Mouse (Mus musculus) limb, embryonic 11.5 days (tissue): ENCODE measurements around the gene C87436. TPM values are rescaled to one million over a fixed set of nuclear protein-coding genes. Genes with fewer than 3 reads are reported as not detected.

Experiments
- ATAC-seq: fragments of 200-750 bp; cut with Nextera tagmentation; 2 replicates; pipeline ENCODE4 v1.8.0; 2017; ENCODE audit warnings: low read depth; ENCODE audit not compliant: insufficient number of reproducible peaks, low FRiP score, low TSS enrichment
- DNase-seq: peaks from one replicate; pipeline ENCODE4 v3.0.0-alpha.2; 2015; ENCODE audit warnings: low spot score
- H3K27ac ChIP-seq: fragments of 300-500 bp; sonication (generic); replicated peaks from 2 replicates; pipeline ENCODE4 v1.5.1; 2014; ENCODE audit warnings: low read depth, mild to moderate bottlenecking, low read length
- H3K27me3 ChIP-seq: fragments of 300-500 bp; sonication (generic); 2 replicates; pipeline ENCODE4 v1.6.1; 2014; ENCODE audit warnings: mild to moderate bottlenecking, low read length, mixed read lengths; ENCODE audit not compliant: control insufficient read depth, insufficient read depth
- H3K36me3 ChIP-seq: fragments of 300-500 bp; sonication (generic); 2 replicates; pipeline ENCODE4 v1.6.1; 2014; ENCODE audit warnings: mild to moderate bottlenecking, low read length, moderate library complexity, mixed read lengths; ENCODE audit not compliant: control insufficient read depth, insufficient read depth
- H3K4me1 ChIP-seq: fragments of 300-500 bp; sonication (generic); 2 replicates; pipeline ENCODE4 v1.6.1; 2014; ENCODE audit warnings: low read length, mixed read lengths; ENCODE audit not compliant: control insufficient read depth, insufficient read depth
- H3K4me2 ChIP-seq: fragments of 300-500 bp; sonication (generic); 2 replicates; pipeline ENCODE4 v1.6.1; 2014; ENCODE audit warnings: low read depth, mild to moderate bottlenecking, moderate library complexity; ENCODE audit not compliant: severe bottlenecking
- H3K4me3 ChIP-seq: fragments of 300-500 bp; sonication (generic); 2 replicates; pipeline ENCODE4 v1.5.1; 2014; ENCODE audit warnings: low read depth, low read length
- H3K9ac ChIP-seq: fragments of 300-500 bp; sonication (generic); 2 replicates; pipeline ENCODE4 v1.6.1; 2014; ENCODE audit warnings: mild to moderate bottlenecking, low read length
- H3K9me3 ChIP-seq: fragments of 300-500 bp; sonication (generic); 2 replicates; pipeline ENCODE4 v1.6.1; 2016; ENCODE audit warnings: low read length; ENCODE audit not compliant: control insufficient read depth
- WGBS: fragments of 180-500 bp; shearing (Covaris S2); extraction: QIAGEN DNeasy Blood & Tissue Kit; methylation state at CpG from one replicate; pipeline ENCODE4 v1.1.7; 2014; 5-methylcytosine and 5-hydroxymethylcytosine counted together
- polyA plus RNA-seq: library from polyadenylated mRNA; unstranded; fragments of >200 nt; fragmentation: Nextera tagmentation; extraction: Ambion mirVana; gene quantifications from 2 replicates; pipeline ENCODE4 v1.2.1, GENCODE M21; 2014

Gene C87436
- polyA plus RNA-seq: 23.7 and 24.8 TPM in 2 replicates

DNA sequence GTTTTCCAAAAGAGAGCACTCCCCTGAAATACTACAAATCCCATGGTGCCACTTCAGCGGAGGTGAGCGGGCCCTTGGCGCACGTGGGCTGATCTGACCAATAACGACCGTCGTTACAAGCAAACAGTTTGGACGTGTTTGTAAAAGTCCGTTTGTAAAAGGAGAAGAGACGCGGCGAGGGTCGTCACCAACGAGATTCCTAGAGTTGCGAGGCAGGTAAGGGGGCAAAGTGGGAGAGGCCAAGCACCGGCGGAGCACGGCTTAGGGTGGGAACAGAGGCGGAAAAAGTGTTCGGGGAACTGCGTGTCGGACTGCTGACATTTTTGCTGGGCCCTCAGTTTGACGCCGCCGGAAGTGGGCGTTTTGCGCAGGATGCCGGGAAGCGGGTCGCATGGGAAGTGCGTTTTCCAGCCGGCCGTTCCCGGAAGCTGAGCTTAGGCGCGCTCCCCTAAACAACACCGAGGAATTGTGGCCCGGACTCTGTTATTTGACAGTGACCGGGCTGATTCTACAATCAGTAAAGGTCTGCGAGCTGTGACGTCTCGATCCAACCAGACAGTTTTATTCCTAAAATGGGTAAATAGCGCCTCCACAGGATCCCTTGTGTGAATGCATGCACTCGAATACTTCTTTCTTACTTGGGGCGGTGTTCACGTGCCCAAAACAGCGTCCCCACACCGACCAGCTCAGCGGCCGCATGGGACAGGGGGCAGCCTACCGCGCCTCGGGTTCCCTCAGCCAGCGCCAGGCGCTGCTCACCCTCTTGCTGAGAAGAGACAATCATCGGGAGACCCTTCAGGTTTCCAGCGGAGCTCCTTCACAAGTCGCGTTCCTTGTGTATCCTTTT is at the start of gene C87436:
Gene C87436 (plus strand): TSS at position 103 of the 847 bp plus-strand sequence.
- peak within 1 kb of the TSS; percentile 71 for H3K27ac ChIP-seq
- no peaks in the 10 kb centered on the region for H3K9me3 ChIP-seq
- WGBS: under 1% methylated on average over 59 of the region's 59 CpGs
- peak within 1 kb of the TSS; percentile 77 for H3K4me2 ChIP-seq
- peak within 1 kb of the TSS; percentile 56 for H3K9ac ChIP-seq
- no peaks in the 10 kb centered on the region for H3K27me3 ChIP-seq
- H3K36me3 ChIP-seq: peaks cover 3% of the 10 kb centered on the region; the same call in 1 of the 2 replicates
- H3K4me3 ChIP-seq: peak within 1 kb of the TSS; percentile 53
- H3K4me1 ChIP-seq: 0 out of 2 replicates have a peak, but pooled peaks cover 3% of the 10 kb centered on the region
- peak; percentile 95 for DNase-seq
- peak; percentile 93 for ATAC-seq

DNA sequence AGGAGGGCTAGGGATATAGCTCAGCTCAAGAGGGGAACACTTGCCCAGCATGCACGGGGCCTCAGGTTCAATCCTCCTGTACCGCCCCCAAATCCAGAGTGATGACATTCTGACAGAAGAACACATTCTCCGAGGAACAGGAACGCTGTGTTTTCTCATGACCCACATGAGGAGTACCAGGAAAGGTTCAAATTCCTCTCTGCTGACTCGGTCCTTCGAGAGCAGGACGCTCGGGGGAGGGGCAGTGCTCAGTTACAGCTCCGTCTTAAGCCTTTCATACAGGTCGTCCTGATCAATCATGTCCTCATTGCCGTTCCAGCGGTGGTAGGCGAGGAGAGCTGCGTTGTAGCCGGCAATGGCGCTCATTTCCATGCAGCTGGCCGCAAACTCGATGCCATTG is 49.7 kb upstream of the C87436 start:
- 85% methylated on average over 18 of the region's 18 CpGs for WGBS
- H3K27me3 ChIP-seq: no peaks in the 10 kb centered on the region
- H3K4me2 ChIP-seq: no peak overlapping the region
- H3K9me3 ChIP-seq: no peaks in the 10 kb centered on the region
- H3K9ac ChIP-seq: no peak overlapping the region
- H3K4me3 ChIP-seq: no peak overlapping the region
- DNase-seq (no peak), ATAC-seq (no peak)
- no peak overlapping the region for H3K27ac ChIP-seq
- H3K36me3 ChIP-seq: peaks cover 25% of the 10 kb centered on the region
- H3K4me1 ChIP-seq: no peaks in the 10 kb centered on the region

DNA sequence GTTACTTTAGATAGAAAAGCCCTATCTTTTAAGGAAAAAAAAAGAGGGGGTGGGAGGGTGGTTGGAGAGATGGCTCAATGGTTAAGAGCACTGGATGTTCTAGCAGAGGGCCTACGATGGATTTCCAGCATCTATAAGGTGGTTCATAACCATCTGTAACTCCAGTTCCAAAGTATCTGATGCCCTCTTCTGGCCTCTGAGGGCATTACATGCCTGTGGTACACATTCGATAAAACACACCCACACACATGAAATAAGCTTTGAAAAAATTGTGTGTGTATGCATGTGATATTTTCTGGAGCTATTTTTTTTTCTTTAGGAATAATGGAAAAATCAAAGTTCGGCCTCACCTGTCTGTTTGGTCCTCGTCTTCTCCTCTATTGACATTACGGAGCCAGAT is 46.8 kb upstream of the C87436 start:
- H3K36me3 ChIP-seq: peaks cover 25% of the 10 kb centered on the region
- H3K4me2 ChIP-seq: no peak overlapping the region
- ATAC-seq (no peak), DNase-seq (peak; percentile 28)
- no peak overlapping the region for H3K27ac ChIP-seq
- 95% methylated on average over 5 of the region's 5 CpGs for WGBS
- peaks cover 2% of the 10 kb centered on the region; the same call in 1 of the 2 replicates for H3K4me1 ChIP-seq
- H3K9ac ChIP-seq: no peak overlapping the region
- H3K27me3 ChIP-seq: no peaks in the 10 kb centered on the region
- H3K9me3 ChIP-seq: no peaks in the 10 kb centered on the region
- no peak overlapping the region for H3K4me3 ChIP-seq

DNA sequence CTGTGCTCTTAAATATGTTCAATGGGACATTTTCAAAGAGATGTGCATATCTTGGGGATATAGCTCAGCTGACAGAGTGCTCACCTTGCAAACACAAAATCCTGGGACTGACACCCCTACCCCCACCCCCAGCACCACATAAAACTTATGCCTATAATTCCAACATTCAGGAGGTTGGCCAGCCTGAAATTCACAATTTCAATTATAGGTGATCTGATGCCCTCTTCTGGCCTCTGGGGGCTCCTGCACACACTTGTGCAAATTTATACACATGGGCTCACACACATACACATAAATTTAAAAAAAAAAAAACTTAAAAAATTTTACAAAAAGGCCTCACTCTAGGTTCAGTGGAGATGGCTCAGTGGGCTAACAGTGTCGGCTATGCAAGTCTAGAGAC is 45.0 kb upstream of the C87436 start:
- 93% methylated on average over 1 of the region's 1 CpGs for WGBS
- H3K4me1 ChIP-seq: peaks cover 2% of the 10 kb centered on the region; the same call in 1 of the 2 replicates
- peaks cover 21% of the 10 kb centered on the region for H3K36me3 ChIP-seq
- H3K9ac ChIP-seq: no peak overlapping the region
- ATAC-seq (no peak), DNase-seq (no peak)
- no peak overlapping the region for H3K27ac ChIP-seq
- H3K9me3 ChIP-seq: no peaks in the 10 kb centered on the region
- H3K4me3 ChIP-seq: no peak overlapping the region
- H3K4me2 ChIP-seq: no peak overlapping the region
- no peaks in the 10 kb centered on the region for H3K27me3 ChIP-seq

DNA sequence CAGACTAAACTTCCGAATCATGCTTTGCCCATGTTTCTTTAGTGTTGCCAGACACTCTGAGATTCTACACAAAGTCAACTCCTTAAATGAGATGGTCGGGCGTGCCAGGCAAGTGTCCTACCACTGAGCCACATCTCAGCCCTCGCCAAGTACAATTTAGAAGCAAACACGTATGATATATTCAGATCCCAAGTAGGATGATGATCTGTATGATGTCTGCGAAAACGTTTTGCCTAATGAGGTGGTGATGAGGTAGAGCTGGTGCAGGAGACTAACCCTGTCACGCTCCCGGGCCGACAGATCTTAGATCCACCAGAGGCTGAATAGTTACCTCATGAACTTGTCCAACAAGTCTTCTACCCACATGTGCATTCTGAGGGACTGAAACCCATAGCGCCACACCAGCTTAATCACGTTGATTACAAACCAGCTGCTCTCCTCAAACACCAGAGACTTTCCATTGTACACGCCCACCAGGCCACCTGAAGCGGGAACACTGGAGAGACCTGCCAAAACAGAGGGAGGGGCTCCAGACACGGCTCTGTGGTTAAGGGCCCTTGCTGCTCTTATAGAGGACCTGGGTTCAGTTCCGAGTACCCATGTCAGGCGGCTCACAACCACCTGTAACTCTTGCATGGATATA is 44.0 kb upstream of the C87436 start:
- H3K36me3 ChIP-seq: peaks cover 16% of the 10 kb centered on the region; the same call in 1 of the 2 replicates
- H3K27ac ChIP-seq: no peak overlapping the region
- H3K4me3 ChIP-seq: no peak overlapping the region
- H3K4me1 ChIP-seq: peaks cover 2% of the 10 kb centered on the region; the same call in 1 of the 2 replicates
- no peak overlapping the region for H3K9ac ChIP-seq
- no peak for ATAC-seq
- H3K4me2 ChIP-seq: no peak overlapping the region
- H3K27me3 ChIP-seq: no peaks in the 10 kb centered on the region
- DNase-seq: no peak
- no peaks in the 10 kb centered on the region for H3K9me3 ChIP-seq
- WGBS: 95% methylated on average over 17 of the region's 17 CpGs

DNA sequence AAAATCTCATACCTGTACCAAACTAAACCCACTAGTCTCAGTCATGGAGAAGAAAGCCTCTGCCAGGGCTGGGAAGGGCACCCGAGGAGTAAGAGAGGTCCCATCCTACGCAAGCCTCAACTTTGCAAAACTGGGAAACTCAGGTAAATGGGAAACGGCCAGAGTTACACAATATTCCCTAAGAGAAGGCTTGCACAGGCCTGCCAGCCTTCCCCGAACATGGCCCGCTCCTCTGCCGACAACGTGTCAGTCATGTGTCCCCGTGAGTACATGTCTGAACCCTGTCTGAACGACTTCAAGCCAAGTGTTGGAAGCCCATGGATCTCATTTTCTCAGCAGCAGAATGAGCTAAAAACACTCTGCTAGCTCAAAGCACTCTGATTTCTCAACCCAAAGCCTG is 43.2 kb upstream of the C87436 start:
- ATAC-seq: no peak
- no peaks in the 10 kb centered on the region for H3K27me3 ChIP-seq
- H3K9ac ChIP-seq: no peak overlapping the region
- H3K36me3 ChIP-seq: peaks cover 15% of the 10 kb centered on the region; the same call in 1 of the 2 replicates
- H3K4me1 ChIP-seq: peaks cover 2% of the 10 kb centered on the region; the same call in 1 of the 2 replicates
- no peak overlapping the region for H3K27ac ChIP-seq
- H3K4me2 ChIP-seq: no peak overlapping the region
- H3K4me3 ChIP-seq: no peak overlapping the region; the same call in 1 of the 2 replicates
- H3K9me3 ChIP-seq: no peaks in the 10 kb centered on the region
- WGBS: 86% methylated on average over 9 of the region's 9 CpGs
- DNase-seq: no peak

DNA sequence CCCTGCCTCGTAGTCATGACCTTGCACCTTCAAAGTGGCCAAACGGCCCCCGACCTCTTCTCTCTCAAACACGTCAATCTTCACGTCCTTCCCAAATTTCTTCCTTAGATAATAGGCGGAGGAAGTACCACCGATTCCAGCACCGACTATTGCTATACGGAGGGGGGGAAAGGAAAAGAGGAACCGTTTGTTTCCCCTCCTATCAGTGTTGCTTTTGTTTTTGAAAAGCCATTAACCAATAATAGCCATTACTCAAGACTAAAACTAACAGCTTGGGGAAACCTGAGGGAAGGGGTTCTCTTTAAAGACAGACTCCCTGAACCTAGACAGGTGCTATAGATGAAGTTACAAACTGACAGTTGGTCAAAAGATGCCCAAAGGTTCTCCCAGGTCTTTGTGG is 42.2 kb upstream of the C87436 start:
- peaks cover 9% of the 10 kb centered on the region; the same call in 1 of the 2 replicates for H3K36me3 ChIP-seq
- H3K27me3 ChIP-seq: no peaks in the 10 kb centered on the region
- H3K27ac ChIP-seq: no peak overlapping the region
- no peak for DNase-seq
- peak overlapping the region; percentile 79; the same call in 1 of the 2 replicates for H3K9ac ChIP-seq
- ATAC-seq: no peak
- no peaks in the 10 kb centered on the region for H3K9me3 ChIP-seq
- H3K4me2 ChIP-seq: peak overlapping the region; percentile 53
- H3K4me1 ChIP-seq: peaks cover 2% of the 10 kb centered on the region; the same call in 1 of the 2 replicates
- peak overlapping the region; percentile 91 for H3K4me3 ChIP-seq
- WGBS: 39% methylated on average over 10 of the region's 10 CpGs

DNA sequence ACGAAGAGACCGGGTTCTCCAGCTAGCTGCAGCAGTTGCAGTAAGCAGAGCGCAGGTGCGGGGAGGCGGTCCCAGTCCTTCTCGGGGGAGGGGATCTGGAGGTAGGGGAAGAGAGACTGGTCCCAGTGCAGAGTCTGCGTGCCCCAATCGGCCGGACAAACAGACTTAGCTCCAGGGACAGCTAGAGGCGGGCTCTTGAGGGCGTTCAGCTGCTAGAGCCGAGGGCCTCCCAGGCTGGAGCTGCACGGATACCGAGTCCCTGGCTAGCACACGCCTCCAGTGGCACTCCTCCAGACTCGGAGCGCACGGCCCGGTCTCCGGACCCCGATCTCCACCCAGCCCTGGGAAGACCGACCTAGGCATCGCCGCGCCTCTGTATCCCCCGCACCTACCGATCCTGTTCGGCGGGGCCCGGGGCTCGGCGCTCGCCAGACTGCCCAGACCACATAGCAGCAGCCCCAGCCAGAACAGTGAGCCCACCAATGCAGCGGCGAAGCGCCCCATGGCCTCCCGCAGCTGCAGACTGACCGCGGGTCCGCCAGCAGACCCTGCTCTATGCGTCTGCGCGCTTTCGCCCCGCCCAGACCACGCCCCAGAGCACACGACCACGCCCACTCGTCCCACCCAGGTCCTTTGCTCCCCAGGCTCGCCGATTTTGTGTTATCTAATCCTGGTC is 41.5 kb upstream of the C87436 start, which contains the start of gene Pcyox1:
Gene Pcyox1 (minus strand): TSS at position 574 of the 676 bp plus-strand sequence.
- H3K9me3 ChIP-seq: no peaks in the 10 kb centered on the region
- no peaks in the 10 kb centered on the region for H3K27me3 ChIP-seq
- H3K4me1 ChIP-seq: peaks cover 2% of the 10 kb centered on the region; the same call in 1 of the 2 replicates
- H3K4me3 ChIP-seq: peak within 1 kb of the TSS; percentile 91
- peak within 1 kb of the TSS; percentile 53 for H3K4me2 ChIP-seq
- H3K36me3 ChIP-seq: peaks cover 2% of the 10 kb centered on the region; the same call in 1 of the 2 replicates
- WGBS: 0% methylated on average over 50 of the region's 51 CpGs
- ATAC-seq (peak; percentile 93), DNase-seq (peak; percentile 91)
- peak within 1 kb of the TSS; percentile 79 for H3K9ac ChIP-seq
- peak within 1 kb of the TSS; percentile 61 for H3K27ac ChIP-seq
